Mouse (Mus musculus): Measurements from ENCODE around the gene Nhej1.

The Nhej1 gene

GRCm38 (mm10) chr1:75125418-75125817 lies 418 bp upstream of the Nhej1 start:
- no peak for DNase-seq (ENCODE audit: low read depth)

DNA sequence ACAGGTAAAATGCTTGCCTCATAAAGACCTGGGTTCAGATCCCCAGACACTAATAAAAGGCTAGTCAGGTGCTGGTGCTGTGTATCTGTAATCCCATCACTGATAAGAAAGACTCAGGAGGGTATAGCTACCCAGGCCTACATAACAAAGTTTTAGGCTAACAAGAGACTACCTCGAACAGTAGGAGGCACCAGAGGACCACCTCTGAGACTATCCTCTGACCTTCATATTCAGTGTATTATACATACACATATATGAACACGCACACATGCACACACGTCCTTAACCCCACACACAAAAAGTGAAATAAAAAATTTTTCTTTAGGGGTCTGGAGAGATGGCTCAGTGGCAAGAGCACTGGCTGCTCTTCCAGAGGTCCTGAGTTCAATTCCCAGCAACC lies 2.8 kb downstream of the Nhej1 start:
- DNase-seq (ENCODE audit: low read depth) = no peak

- DNase-seq (ENCODE audit: low read depth) = peak; percentile 88
Measured at GRCm38 (mm10) chr1:75052091-75052490, 72.9 kb downstream of the Nhej1 start.

- DNase-seq (ENCODE audit: low read depth) = peak; percentile 78
Measured at GRCm38 (mm10) chr1:75051428-75051827, 73.6 kb downstream of the Nhej1 start.

- DNase-seq (ENCODE audit: low read depth) = no peak
Measured at GRCm38 (mm10) chr1:75048571-75048970, 76.4 kb downstream of the Nhej1 start.

GRCm38 (mm10) chr1:75048041-75048440 lies 77.0 kb downstream of the Nhej1 start:
- peak; percentile 28 for DNase-seq (ENCODE audit: low read depth)

DNA sequence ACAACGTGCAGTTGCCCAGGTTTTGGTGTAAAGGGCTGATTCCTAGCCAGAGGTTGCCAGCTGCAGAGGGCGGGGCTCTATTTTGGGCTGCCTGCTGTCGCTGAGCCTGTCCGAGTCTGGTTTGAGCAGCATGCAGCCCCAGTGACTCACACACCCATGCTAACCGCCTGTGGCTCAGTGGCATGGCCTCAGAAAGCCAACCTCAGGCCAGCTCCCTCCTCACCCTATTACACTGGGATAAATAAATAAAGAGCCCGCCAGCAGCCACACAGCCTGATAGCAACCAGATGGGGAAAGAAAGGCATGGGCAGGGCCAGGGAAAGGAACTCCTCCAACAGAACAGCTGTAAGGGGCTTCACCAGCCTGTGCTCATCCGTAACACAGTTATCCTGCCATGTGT lies 84.6 kb downstream of the Nhej1 start:
- peak; percentile 91 for DNase-seq (ENCODE audit: low read depth)

DNA sequence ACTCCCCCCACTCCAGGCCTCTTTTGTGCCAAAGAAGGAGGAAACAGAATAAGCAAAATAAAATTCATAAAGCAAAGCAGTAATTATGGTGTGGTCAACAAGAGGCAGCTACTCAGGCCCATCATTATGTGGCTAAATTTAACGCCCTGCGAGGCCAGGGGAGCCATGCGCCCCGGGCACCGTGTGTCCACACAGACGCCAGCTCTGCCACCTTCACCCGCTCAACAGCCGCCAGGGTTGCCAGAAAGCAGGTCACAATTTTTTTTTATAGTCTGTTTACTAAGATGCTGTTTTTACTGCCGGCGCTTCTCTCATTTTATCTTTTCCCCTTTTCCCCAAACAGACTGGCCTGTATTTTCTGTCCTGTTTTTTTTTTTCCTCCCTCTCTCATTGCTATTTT lies 93.0 kb downstream of the Nhej1 start:
- no peak for DNase-seq (ENCODE audit: low read depth)

- no peak for DNase-seq (ENCODE audit: low read depth)
Measured at GRCm38 (mm10) chr1:75027061-75027779, 97.8 kb downstream of the Nhej1 start.

DNA sequence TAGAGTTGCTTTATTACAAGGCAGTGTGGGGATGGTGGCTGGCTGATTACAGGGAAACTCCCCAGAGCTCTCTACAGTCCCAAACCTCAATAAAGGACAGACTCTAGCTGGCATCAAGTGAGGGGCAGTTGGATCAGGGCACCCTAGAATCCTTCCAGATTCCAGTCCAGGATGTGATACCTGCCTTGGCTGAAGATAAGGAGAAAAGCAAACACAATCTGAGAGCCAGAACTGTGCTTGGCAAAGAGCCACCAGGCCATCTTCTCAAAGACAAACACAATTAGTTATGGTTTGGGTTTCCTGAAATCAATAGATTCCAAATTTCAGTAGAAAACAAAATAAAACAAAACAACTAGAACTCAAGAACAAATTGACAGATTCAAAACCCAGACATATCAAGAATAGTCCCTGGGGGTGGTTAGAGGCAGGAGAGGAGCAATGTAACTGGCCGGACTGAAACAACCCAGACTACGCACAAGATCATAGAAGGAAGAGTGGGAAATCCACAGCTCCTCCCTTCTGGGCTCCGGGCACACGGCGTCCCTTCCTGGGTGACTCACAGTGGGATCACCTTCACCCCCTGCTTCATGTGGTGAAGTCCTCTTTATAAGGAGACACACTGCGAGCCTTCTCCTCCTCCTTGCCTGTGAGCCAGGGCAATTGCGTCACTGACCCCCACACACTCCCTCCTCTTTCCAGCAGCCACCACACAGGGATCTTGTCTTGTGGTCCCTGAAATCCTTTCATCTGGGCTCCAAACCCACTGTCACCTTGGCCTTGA lies 100.4 kb downstream of the Nhej1 start:
- peak; percentile 63 for DNase-seq (ENCODE audit: low read depth)

- DNase-seq (ENCODE audit: low read depth) = no peak
Measured at GRCm38 (mm10) chr1:75022216-75022615, 102.8 kb downstream of the Nhej1 start.

DNA sequence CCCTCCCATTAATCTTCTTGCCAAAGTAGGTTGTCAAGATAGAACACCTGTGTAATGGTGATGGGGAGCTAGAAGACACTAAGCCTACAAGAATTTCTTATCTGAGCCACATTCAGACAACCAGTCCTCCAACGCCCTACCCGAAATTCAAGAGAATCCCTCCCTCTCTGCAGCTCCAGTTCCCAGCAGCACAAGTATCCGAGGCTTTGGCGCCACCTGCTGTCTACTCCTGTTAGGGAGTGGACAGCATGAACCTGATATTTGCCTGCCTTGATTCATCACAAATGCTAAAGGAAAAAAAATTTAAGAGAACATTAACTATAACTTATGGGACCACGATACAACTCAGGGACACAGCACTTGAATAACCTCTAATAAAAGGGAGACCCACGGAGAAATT lies 108.2 kb downstream of the Nhej1 start:
- DNase-seq (ENCODE audit: low read depth) = peak; percentile 93

DNA sequence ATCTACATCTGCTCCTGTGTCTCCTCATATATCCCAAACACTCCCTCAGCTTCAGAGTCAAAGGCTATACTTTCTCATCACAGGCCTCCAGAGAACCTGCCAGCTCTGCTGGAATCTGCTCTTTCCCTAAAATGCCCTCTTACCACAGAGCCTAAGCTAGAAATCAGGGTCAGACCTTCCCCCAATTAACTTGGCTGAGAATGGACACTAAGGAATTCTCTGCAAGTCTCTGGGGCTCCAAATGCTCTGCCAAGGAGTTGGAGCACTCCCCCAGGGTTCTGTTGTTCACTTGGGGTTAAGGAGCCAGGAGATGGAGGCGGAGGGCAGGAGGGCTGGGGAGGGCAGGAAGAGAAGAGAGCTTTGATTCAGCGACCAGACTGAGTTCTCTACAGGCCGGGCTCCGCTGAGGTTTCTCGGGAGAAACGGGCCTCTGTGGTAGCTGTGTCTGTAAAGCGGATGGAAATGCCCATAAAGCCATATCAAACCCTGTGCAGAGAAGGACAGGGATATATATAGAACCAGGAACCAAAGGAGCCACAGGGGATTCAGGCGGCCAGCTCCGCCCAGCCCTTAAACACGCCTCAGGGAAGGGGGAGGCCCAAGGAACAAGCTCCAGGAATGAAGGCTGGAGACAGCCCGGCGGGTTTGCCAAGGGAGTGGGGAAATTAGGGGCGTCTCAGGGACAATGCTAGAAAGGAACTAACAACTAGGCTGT lies 109.3 kb downstream of the Nhej1 start:
- DNase-seq (ENCODE audit: low read depth) = peak; percentile 35

DNA sequence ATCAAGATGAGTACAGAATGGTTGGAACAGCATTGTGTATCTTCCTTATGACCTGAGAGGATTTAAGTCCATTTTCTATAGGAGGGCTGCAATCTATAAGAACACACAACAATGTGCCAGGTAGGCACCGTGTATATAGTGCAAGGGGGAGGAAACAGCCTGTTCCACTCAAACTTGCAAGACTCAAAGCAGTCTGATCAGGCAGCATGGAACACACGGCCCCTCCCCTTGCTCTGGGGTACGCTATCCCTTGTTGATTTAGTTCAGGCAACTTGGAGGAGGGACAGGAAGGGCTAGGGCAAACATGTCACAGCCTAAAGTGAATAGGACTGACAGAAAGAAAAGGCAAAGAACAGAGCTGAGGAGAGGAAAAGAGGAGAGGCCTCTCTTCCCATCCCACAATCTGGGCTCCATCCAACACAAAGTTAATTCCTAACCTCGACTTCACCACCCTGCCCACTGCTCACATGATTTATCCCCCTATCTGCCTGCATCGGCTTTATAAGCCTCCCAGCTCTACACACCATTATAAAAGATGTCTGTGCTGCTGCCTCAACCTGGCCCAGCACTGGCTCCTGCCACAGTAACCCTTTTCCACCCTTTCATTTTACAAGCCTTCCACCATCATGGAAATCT lies 110.7 kb downstream of the Nhej1 start:
- DNase-seq (ENCODE audit: low read depth) = no peak

GRCm38 (mm10) chr1:75010817-75011216 lies 114.2 kb downstream of the Nhej1 start:
- DNase-seq (ENCODE audit: low read depth) = no peak

DNA sequence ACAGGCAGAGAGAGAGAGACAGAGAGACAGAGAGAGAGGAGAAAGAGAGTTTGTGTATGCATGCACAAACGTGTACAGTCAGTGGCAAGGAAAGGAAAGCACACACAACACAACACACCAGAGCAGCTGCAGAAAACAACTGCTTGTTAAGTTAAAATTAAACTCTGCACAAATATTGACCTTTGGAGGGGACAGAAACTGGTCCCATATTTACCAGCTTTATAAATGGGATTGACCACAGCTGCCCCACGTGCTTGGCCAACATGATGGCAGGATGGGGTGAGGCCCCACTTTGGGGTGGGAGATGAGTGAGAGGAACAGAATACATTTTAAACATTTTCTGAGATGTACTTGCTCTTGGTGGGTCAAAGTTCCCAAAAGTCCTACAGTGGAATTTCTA lies 114.8 kb downstream of the Nhej1 start:
- no peak for DNase-seq (ENCODE audit: low read depth)

GRCm38 (mm10) chr1:75006016-75006415 lies 119.0 kb downstream of the Nhej1 start:
- DNase-seq (ENCODE audit: low read depth) = no peak

GRCm38 (mm10) chr1:75001183-75001582 lies 123.8 kb downstream of the Nhej1 start:
- no peak for DNase-seq (ENCODE audit: low read depth)

GRCm38 (mm10) chr1:75000496-75000895 lies 124.5 kb downstream of the Nhej1 start:
- peak; percentile 67 for DNase-seq (ENCODE audit: low read depth)

DNA sequence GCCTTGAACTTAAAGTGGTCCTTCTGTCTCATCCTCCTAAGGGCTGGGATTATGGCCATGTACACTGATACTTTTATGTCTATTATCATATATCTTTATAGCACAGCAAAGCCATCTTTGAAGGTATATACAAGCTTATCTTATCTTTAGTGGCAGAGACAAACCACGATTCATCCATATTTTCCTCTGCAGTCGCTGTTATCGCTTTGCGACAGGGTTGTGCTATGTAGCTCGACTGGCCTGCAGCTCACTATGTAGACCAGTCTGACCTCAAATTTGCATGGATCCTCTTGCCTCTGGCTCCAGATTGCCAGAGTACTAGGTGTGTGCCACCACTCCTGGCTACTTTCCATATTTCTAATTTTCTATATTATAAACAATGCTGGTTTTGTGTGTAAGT lies 125.8 kb downstream of the Nhej1 start:
- DNase-seq (ENCODE audit: low read depth) = no peak

- DNase-seq (ENCODE audit: low read depth) = no peak
Measured at GRCm38 (mm10) chr1:74997231-74997630, 127.8 kb downstream of the Nhej1 start.

GRCm38 (mm10) chr1:74977001-74977400 lies 148.0 kb downstream of the Nhej1 start:
- no peak for DNase-seq (ENCODE audit: low read depth)
